Mouse (Mus musculus): ENCODE results near the gene Frmd8. TPM values are rescaled to one million over a fixed set of nuclear protein-coding genes. Genes with fewer than 3 reads are reported as not detected.

Gene Frmd8
- polyA plus RNA-seq, 1 experiment from 2014 or later = 20.7 TPM

DNA sequence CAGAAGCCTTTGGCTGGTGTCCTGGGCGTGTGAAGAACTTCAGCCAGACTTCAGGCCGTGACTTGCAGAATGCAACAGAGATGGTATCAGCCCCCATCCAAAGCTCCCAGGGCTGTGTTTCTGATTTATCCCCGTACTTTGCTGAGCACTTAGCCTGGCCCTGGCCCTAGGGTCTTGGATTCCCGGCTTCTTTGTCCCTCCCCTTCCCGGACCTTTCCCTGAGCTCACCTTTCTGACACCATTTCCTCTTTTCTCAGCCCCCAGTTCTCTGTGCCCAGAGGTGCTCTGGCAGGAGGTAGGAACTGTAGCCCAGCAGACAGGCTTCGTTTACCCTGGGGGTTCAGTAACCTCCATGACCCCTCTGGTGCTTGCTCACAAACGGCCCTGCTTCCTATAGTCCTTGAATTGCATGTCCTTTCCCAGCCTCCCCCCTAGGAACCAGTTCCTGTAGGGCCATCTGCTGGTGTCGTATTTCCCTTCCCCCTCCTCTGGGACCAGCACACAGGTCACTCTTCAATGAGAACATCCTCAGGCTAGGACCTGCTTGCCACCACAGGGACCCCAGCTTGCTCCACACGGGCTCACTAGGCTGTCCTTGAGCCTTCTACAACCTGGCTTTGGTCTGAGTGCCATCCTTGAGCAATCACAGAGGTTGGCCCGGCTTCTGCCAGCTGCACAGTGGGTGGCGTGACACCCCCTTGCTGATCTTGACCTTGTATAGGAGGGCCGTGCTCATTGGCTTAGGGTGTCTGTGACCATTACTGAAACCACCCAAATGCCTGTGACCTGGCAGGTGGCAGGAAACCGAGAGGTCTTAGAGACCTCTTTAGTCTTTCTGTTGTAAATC, 26.0 kb downstream of the Frmd8 start:
- H3K27me3 ChIP-seq (ENCODE audit: control insufficient read depth, insufficient read depth, low read length) = no peaks in the 10 kb centered on the region
- peak overlapping the region; percentile 64; the same call in 1 of the 2 replicates for H3K27ac ChIP-seq (ENCODE audit: low read depth, low read length)
- no peak overlapping the region for H3K4me3 ChIP-seq (ENCODE audit: low read depth, low read length)
- ATAC-seq (ENCODE audit: insufficient read depth, low FRiP score, low TSS enrichment) (no peak), DNase-seq (ENCODE audit: low spot score) (no peak)
- H3K9ac ChIP-seq (ENCODE audit: low read length) = peak overlapping the region; percentile 52
- H3K9me3 ChIP-seq (ENCODE audit: control insufficient read depth, low read length) = no peaks in the 10 kb centered on the region
- peaks cover 2% of the 10 kb centered on the region; the same call in 1 of the 2 replicates for H3K36me3 ChIP-seq (ENCODE audit: control insufficient read depth, insufficient read depth, low read length)
- H3K4me2 ChIP-seq (ENCODE audit: low read depth) = 0 out of 2 replicates have a peak overlapping the region, but pooled peaks have one; percentile 15
- peaks cover 40% of the 10 kb centered on the region for H3K4me1 ChIP-seq (ENCODE audit: control insufficient read depth, insufficient read depth, low read length)
- 38% methylated on average over 13 of the region's 13 CpGs for WGBS

- Histone ChIP-seq H3K4me3 (ENCODE audit: low read depth, low read length) (no peak overlapping the region), H3K27ac (ENCODE audit: low read depth, low read length) (peak overlapping the region; percentile 93), H3K4me2 (ENCODE audit: low read depth) (peak overlapping the region; percentile 2; the same call in 1 of the 2 replicates), H3K27me3 (ENCODE audit: control insufficient read depth, insufficient read depth, low read length) (no peaks in the 10 kb centered on the region), H3K36me3 (ENCODE audit: control insufficient read depth, insufficient read depth, low read length) (peaks cover 2% of the 10 kb centered on the region; the same call in 1 of the 2 replicates), H3K9me3 (ENCODE audit: control insufficient read depth, low read length) (no peaks in the 10 kb centered on the region), H3K4me1 (ENCODE audit: control insufficient read depth, insufficient read depth, low read length) (peaks cover 45% of the 10 kb centered on the region), H3K9ac (ENCODE audit: low read length) (peak overlapping the region; percentile 52)
- ATAC-seq (ENCODE audit: insufficient read depth, low FRiP score, low TSS enrichment) (no peak), DNase-seq (ENCODE audit: low spot score) (no peak)
- 60% methylated on average over 14 of the region's 14 CpGs for WGBS
Observed at GRCm38 (mm10) chr19:5848032-5848825, 26.8 kb downstream of the Frmd8 start.

GRCm38 (mm10) chr19:5847306-5847796, 27.7 kb downstream of the Frmd8 start:
- Histone ChIP-seq H3K27ac (ENCODE audit: low read depth, low read length) (peak overlapping the region; percentile 93), H3K4me1 (ENCODE audit: control insufficient read depth, insufficient read depth, low read length) (peaks cover 53% of the 10 kb centered on the region), H3K4me3 (ENCODE audit: low read depth, low read length) (no peak overlapping the region), H3K9ac (ENCODE audit: low read length) (peak overlapping the region; percentile 7; the same call in 1 of the 2 replicates), H3K27me3 (ENCODE audit: control insufficient read depth, insufficient read depth, low read length) (no peaks in the 10 kb centered on the region), H3K36me3 (ENCODE audit: control insufficient read depth, insufficient read depth, low read length) (no peaks in the 10 kb centered on the region; the same call in 1 of the 2 replicates), H3K9me3 (ENCODE audit: control insufficient read depth, low read length) (no peaks in the 10 kb centered on the region), H3K4me2 (ENCODE audit: low read depth) (no peak overlapping the region)
- WGBS = 62% methylated on average over 4 of the region's 4 CpGs
- ATAC-seq (ENCODE audit: insufficient read depth, low FRiP score, low TSS enrichment) (no peak), DNase-seq (ENCODE audit: low spot score) (no peak)

DNA sequence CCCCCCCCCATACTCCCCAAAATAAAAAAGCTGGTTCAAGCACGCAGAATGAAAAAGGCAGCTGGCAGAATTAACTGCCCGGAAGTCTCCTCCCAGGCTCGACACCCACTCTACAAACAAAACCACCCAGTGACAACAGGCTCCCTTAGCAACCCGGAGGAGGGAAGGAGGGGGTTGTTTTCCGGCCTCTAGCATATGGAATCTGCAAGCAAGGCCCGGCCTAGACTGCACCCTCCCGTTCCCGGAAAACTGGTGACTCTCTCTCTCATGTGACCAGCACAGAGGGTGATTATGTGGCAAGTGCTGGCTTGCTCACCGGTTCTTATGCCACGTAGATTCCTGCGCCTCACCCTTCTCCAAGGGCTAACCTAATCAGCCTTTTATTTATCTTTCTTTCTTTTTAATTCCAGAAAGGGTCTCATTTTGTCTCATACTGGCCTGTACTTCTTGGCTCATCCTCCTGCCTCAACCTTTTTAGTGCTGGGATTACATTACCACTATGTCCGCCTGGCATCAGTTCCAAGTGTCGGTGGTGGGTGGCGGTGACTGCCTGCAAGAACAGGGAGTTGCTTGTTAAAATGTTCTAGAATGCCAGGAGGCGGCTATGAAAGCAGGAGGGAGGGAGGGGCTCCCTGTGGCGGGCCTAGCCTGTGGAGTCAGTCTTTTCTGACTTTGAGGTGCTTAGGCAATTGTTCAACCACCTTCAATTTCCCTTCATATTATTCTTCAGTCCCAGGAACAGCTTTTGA, 28.3 kb downstream of the Frmd8 start:
- Histone ChIP-seq H3K36me3 (ENCODE audit: control insufficient read depth, insufficient read depth, low read length) (no peaks in the 10 kb centered on the region), H3K4me1 (ENCODE audit: control insufficient read depth, insufficient read depth, low read length) (peaks cover 58% of the 10 kb centered on the region), H3K9ac (ENCODE audit: low read length) (peak overlapping the region; percentile 61), H3K4me3 (ENCODE audit: low read depth, low read length) (peak overlapping the region; percentile 24; the same call in 1 of the 2 replicates), H3K9me3 (ENCODE audit: control insufficient read depth, low read length) (no peaks in the 10 kb centered on the region), H3K27ac (ENCODE audit: low read depth, low read length) (peak overlapping the region; percentile 93), H3K27me3 (ENCODE audit: control insufficient read depth, insufficient read depth, low read length) (no peaks in the 10 kb centered on the region), H3K4me2 (ENCODE audit: low read depth) (peak overlapping the region; percentile 58)
- ATAC-seq (ENCODE audit: insufficient read depth, low FRiP score, low TSS enrichment) (peak; percentile 75), DNase-seq (ENCODE audit: low spot score) (peak; percentile 87)
- WGBS = 5% methylated on average over 16 of the region's 16 CpGs

GRCm38 (mm10) chr19:5846154-5846553, 28.9 kb downstream of the Frmd8 start:
- Histone ChIP-seq H3K4me1 (ENCODE audit: control insufficient read depth, insufficient read depth, low read length) (peaks cover 58% of the 10 kb centered on the region), H3K4me3 (ENCODE audit: low read depth, low read length) (peak overlapping the region; percentile 24; the same call in 1 of the 2 replicates), H3K36me3 (ENCODE audit: control insufficient read depth, insufficient read depth, low read length) (no peaks in the 10 kb centered on the region), H3K4me2 (ENCODE audit: low read depth) (peak overlapping the region; percentile 58), H3K9me3 (ENCODE audit: control insufficient read depth, low read length) (no peaks in the 10 kb centered on the region), H3K9ac (ENCODE audit: low read length) (peak overlapping the region; percentile 61), H3K27ac (ENCODE audit: low read depth, low read length) (peak overlapping the region; percentile 93), H3K27me3 (ENCODE audit: control insufficient read depth, insufficient read depth, low read length) (no peaks in the 10 kb centered on the region)
- ATAC-seq (ENCODE audit: insufficient read depth, low FRiP score, low TSS enrichment) (peak; percentile 38), DNase-seq (ENCODE audit: low spot score) (no peak)
- WGBS = 0% methylated on average over 7 of the region's 7 CpGs

GRCm38 (mm10) chr19:5845319-5846135, 29.5 kb downstream of the Frmd8 start:
- Histone ChIP-seq H3K4me1 (ENCODE audit: control insufficient read depth, insufficient read depth, low read length) (peaks cover 58% of the 10 kb centered on the region), H3K9me3 (ENCODE audit: control insufficient read depth, low read length) (no peaks in the 10 kb centered on the region), H3K27ac (ENCODE audit: low read depth, low read length) (peak overlapping the region; percentile 93), H3K27me3 (ENCODE audit: control insufficient read depth, insufficient read depth, low read length) (no peaks in the 10 kb centered on the region), H3K36me3 (ENCODE audit: control insufficient read depth, insufficient read depth, low read length) (no peaks in the 10 kb centered on the region), H3K4me3 (ENCODE audit: low read depth, low read length) (peak overlapping the region; percentile 24), H3K4me2 (ENCODE audit: low read depth) (peak overlapping the region; percentile 58), H3K9ac (ENCODE audit: low read length) (peak overlapping the region; percentile 61)
- 7% methylated on average over 45 of the region's 45 CpGs for WGBS
- peak; percentile 92 for DNase-seq (ENCODE audit: low spot score)
- ATAC-seq (ENCODE audit: insufficient read depth, low FRiP score, low TSS enrichment) = peak; percentile 62

- Histone ChIP-seq H3K27ac (ENCODE audit: low read depth, low read length) (no peak overlapping the region), H3K9ac (ENCODE audit: low read length) (no peak overlapping the region), H3K36me3 (ENCODE audit: control insufficient read depth, insufficient read depth, low read length) (no peaks in the 10 kb centered on the region), H3K4me3 (ENCODE audit: low read depth, low read length) (no peak overlapping the region), H3K27me3 (ENCODE audit: control insufficient read depth, insufficient read depth, low read length) (no peaks in the 10 kb centered on the region), H3K9me3 (ENCODE audit: control insufficient read depth, low read length) (no peaks in the 10 kb centered on the region), H3K4me2 (ENCODE audit: low read depth) (peak overlapping the region; percentile 58), H3K4me1 (ENCODE audit: control insufficient read depth, insufficient read depth, low read length) (peaks cover 58% of the 10 kb centered on the region)
- ATAC-seq (ENCODE audit: insufficient read depth, low FRiP score, low TSS enrichment) (no peak), DNase-seq (ENCODE audit: low spot score) (no peak)
- WGBS = 84% methylated on average over 12 of the region's 12 CpGs
Observed at GRCm38 (mm10) chr19:5844831-5845318, 30.2 kb downstream of the Frmd8 start.

All from neural tube, embryonic 11.5 days (tissue).